Mouse (Mus musculus) stomach, embryonic 16.5 days (tissue): ENCODE results near the gene Rnf11. TPM values are rescaled to one million over a fixed set of nuclear protein-coding genes. Genes with fewer than 3 reads are reported as not detected.

ENCODE experiments used
- ATAC-seq: fragments of 200-750 bp; cut with Nextera tagmentation; 2 replicates; pipeline ENCODE4 v1.8.0; 2017; ENCODE audit warnings: moderate number of reproducible peaks, moderate TSS enrichment; ENCODE audit not compliant: insufficient read depth, low FRiP score
- H3K27ac ChIP-seq: fragments of 300-500 bp; sonication (generic); 2 replicates; pipeline ENCODE4 v1.5.1; 2014; ENCODE audit warnings: low read length
- H3K27me3 ChIP-seq: fragments of 300-500 bp; sonication (generic); 2 replicates; pipeline ENCODE4 v1.6.1; 2014; ENCODE audit warnings: low read length, control low read depth, mixed read lengths; ENCODE audit not compliant: control insufficient read depth, insufficient read depth
- H3K36me3 ChIP-seq: fragments of 300-500 bp; sonication (generic); 2 replicates; pipeline ENCODE4 v1.6.1; 2014; ENCODE audit warnings: low read length; ENCODE audit not compliant: control insufficient read depth, insufficient read depth
- H3K4me1 ChIP-seq: fragments of 300-500 bp; sonication (generic); 2 replicates; pipeline ENCODE4 v1.6.1; 2014; ENCODE audit warnings: low read length, control low read depth, mixed read lengths; ENCODE audit not compliant: control insufficient read depth, insufficient read depth
- H3K4me2 ChIP-seq: fragments of 300-500 bp; sonication (generic); 2 replicates; pipeline ENCODE4 v1.6.1; 2014; ENCODE audit warnings: low read depth, low read length, mixed read lengths
- H3K4me3 ChIP-seq: fragments of 300-500 bp; sonication (generic); replicated peaks from 2 replicates; pipeline ENCODE4 v1.5.1; 2014; ENCODE audit warnings: mild to moderate bottlenecking, low read length
- H3K9ac ChIP-seq: fragments of 300-500 bp; sonication (generic); 2 replicates; pipeline ENCODE4 v1.6.1; 2014; ENCODE audit warnings: low read length
- H3K9me3 ChIP-seq: fragments of 300-500 bp; sonication (generic); replicated peaks from 2 replicates; pipeline ENCODE4 v1.6.1; 2016; ENCODE audit warnings: low read length, control low read depth; ENCODE audit not compliant: control insufficient read depth
- WGBS: fragments of 180-500 bp; shearing (Covaris S2); extraction: QIAGEN DNeasy Blood & Tissue Kit; methylation state at CpG from one replicate; pipeline ENCODE4 v1.1.7; 2014; 5-methylcytosine and 5-hydroxymethylcytosine counted together
- polyA plus RNA-seq: library from polyadenylated mRNA; unstranded; fragments of >200 nt; fragmentation: Nextera tagmentation; extraction: Ambion mirVana; gene quantifications from 2 replicates; pipeline ENCODE4 v1.2.1, GENCODE M21; 2015

Rnf11 gene
- polyA plus RNA-seq: 23.4 and 23.6 TPM in 2 replicates

DNA sequence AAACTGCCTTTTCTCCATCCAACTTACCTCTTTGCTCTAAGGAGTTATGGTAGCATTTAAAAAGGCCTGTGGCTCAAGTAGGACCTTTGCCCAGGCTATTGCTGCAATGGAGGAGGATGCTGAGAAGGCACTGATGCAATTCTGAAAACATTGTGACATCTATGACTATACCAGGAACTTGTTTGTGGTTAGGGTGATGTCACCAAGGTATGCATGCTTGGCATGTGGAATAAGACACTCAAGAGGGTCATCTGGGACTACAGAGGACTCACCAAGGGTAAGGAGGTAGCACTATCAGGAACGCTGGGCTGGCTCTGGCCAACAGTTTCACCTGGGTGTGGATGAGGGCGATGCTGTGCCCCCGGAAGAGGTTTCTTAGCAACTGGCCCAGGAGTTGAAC, at the start of gene Rnf11:
Gene Rnf11, minus strand, starts transcription at position 108 of the 400 bp plus-strand sequence.
- ATAC-seq: no peak
- no peaks in the 10 kb centered on the region for H3K36me3 ChIP-seq
- H3K4me2 ChIP-seq: no peak within 1 kb of the TSS
- H3K4me1 ChIP-seq: no peaks in the 10 kb centered on the region
- H3K9me3 ChIP-seq: no peaks in the 10 kb centered on the region
- no peak within 1 kb of the TSS for H3K9ac ChIP-seq
- H3K27ac ChIP-seq: no peak within 1 kb of the TSS
- H3K4me3 ChIP-seq: no peak within 1 kb of the TSS
- 72% methylated on average over 3 of the region's 3 CpGs for WGBS
- no peaks in the 10 kb centered on the region for H3K27me3 ChIP-seq

GRCm38 (mm10) chr4:109531111-109531510, 46.6 kb upstream of the Rnf11 start, which contains the start of gene 4930522H14Rik:
TSS of gene 4930522H14Rik (minus strand) at chr4:109531297.
- no peaks in the 10 kb centered on the region for H3K36me3 ChIP-seq
- H3K9me3 ChIP-seq: no peaks in the 10 kb centered on the region
- no peaks in the 10 kb centered on the region for H3K27me3 ChIP-seq
- no peak within 1 kb of the TSS for H3K9ac ChIP-seq
- H3K27ac ChIP-seq: no peak within 1 kb of the TSS
- no peak for ATAC-seq
- H3K4me3 ChIP-seq: no peak within 1 kb of the TSS
- H3K4me1 ChIP-seq: no peaks in the 10 kb centered on the region
- H3K4me2 ChIP-seq: no peak within 1 kb of the TSS
- 96% methylated on average over 2 of the region's 2 CpGs for WGBS

DNA sequence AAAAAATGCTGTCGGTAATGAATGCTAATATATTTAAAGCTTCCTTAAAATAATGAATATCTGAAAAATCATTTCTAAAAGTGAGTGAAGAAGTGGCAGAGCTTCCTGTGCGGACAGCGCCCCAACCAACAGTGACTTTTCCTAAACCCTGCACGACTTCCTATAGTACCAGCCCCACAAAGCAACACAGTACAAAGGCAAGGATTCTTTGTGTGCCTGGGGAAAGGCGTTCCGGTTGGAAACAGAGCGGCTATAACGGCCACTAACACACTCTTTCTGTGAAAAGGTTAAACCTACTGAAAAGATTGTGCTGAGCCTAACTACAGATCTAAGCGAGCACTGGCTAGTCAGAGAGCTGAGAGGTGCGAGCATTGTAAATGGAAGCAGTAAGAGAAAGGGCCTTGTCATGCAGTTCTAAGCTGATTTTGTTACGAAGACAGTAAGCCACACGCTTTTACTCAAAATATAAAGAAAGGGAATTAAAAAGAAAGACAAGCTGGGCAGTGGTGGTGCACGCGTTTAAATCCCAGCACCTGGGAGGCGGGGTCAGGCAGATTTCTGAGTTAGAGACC, 45.8 kb upstream of the Rnf11 start:
- no peak overlapping the region for H3K9ac ChIP-seq
- H3K9me3 ChIP-seq: no peaks in the 10 kb centered on the region
- H3K36me3 ChIP-seq: no peaks in the 10 kb centered on the region
- WGBS: 74% methylated on average over 15 of the region's 15 CpGs
- H3K27ac ChIP-seq: no peak overlapping the region
- ATAC-seq: no peak
- H3K4me3 ChIP-seq: no peak overlapping the region
- H3K4me1 ChIP-seq: no peaks in the 10 kb centered on the region
- no peak overlapping the region for H3K4me2 ChIP-seq
- no peaks in the 10 kb centered on the region for H3K27me3 ChIP-seq

DNA sequence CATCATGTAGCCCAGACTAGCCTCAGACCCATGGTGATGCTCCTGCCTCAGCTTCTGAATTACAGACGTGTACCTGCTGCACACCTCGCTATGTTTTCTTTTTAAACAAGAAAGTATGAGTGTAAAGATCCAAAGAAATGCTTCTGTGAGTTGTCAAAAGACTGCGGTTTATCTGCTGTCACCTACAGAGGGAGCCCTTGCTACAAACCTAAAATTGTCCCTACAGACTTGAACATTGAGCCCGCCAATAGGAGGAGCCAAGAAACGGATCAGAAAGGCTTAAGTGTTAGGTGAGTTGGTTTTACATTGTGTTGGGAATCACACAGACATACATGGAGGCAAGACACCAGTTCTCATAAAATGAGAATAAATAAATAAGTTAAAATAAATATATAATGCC, 20.4 kb upstream of the Rnf11 start:
- no peak overlapping the region for H3K9ac ChIP-seq
- no peaks in the 10 kb centered on the region for H3K9me3 ChIP-seq
- no peak overlapping the region for H3K4me2 ChIP-seq
- WGBS: 2% methylated on average over 5 of the region's 5 CpGs
- H3K4me1 ChIP-seq: no peaks in the 10 kb centered on the region
- H3K27ac ChIP-seq: no peak overlapping the region
- H3K4me3 ChIP-seq: no peak overlapping the region
- ATAC-seq: no peak
- no peaks in the 10 kb centered on the region for H3K27me3 ChIP-seq
- no peaks in the 10 kb centered on the region for H3K36me3 ChIP-seq

- Histone ChIP-seq H3K36me3 (no peaks in the 10 kb centered on the region), H3K27me3 (no peaks in the 10 kb centered on the region)
- 55% methylated on average over 11 of the region's 11 CpGs for WGBS
Measured at GRCm38 (mm10) chr4:109498476-109498875, 13.9 kb upstream of the Rnf11 start.

GRCm38 (mm10) chr4:109493581-109493980, 9.1 kb upstream of the Rnf11 start:
- Histone ChIP-seq H3K9me3 (no peaks in the 10 kb centered on the region), H3K4me3 (no peak overlapping the region), H3K4me1 (no peaks in the 10 kb centered on the region), H3K36me3 (no peaks in the 10 kb centered on the region), H3K27me3 (no peaks in the 10 kb centered on the region), H3K27ac (no peak overlapping the region), H3K9ac (no peak overlapping the region), H3K4me2 (no peak overlapping the region)
- ATAC-seq: no peak

More at GRCm38 (mm10) chr4:109498476-109498875, 13.9 kb upstream of the Rnf11 start:
- no peak overlapping the region for H3K4me2 ChIP-seq
- ATAC-seq: no peak
- H3K9me3 ChIP-seq: no peaks in the 10 kb centered on the region
- no peak overlapping the region for H3K27ac ChIP-seq
- H3K9ac ChIP-seq: no peak overlapping the region
- no peaks in the 10 kb centered on the region for H3K4me1 ChIP-seq
- no peak overlapping the region for H3K4me3 ChIP-seq

DNA sequence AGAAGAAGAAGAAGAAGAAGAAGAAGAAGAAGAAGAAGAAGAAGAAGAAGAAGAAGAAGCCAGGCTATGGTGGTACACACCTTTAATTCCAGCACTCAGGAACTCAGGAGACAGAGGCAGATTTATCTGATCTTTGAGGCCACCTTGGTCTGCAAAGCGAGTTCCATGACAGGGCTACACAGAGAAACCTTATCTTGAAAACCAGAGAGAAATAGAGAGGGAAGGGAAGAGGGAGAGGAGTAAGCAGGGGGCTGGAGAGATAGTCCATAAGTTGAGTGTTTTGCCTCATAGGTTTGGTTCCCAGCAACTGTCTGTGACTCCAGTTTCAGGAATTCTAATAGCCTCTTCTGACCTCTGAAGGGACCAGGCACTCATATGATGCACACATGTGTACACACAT, 4.3 kb upstream of the Rnf11 start:
- 66% methylated on average over 1 of the region's 1 CpGs for WGBS
- H3K27ac ChIP-seq: no peak overlapping the region
- ATAC-seq: no peak

GRCm38 (mm10) chr4:109482701-109483100, 1.8 kb downstream of the Rnf11 start:
- ATAC-seq: no peak
- WGBS: 83% methylated on average over 1 of the region's 1 CpGs

More for the DNA sequence above, 4.3 kb upstream of the Rnf11 start:
- no peaks in the 10 kb centered on the region for H3K36me3 ChIP-seq
- no peak overlapping the region for H3K4me2 ChIP-seq
- H3K4me3 ChIP-seq: no peak overlapping the region
- no peaks in the 10 kb centered on the region for H3K27me3 ChIP-seq
- H3K4me1 ChIP-seq: no peaks in the 10 kb centered on the region
- no peaks in the 10 kb centered on the region for H3K9me3 ChIP-seq
- H3K9ac ChIP-seq: no peak overlapping the region

DNA sequence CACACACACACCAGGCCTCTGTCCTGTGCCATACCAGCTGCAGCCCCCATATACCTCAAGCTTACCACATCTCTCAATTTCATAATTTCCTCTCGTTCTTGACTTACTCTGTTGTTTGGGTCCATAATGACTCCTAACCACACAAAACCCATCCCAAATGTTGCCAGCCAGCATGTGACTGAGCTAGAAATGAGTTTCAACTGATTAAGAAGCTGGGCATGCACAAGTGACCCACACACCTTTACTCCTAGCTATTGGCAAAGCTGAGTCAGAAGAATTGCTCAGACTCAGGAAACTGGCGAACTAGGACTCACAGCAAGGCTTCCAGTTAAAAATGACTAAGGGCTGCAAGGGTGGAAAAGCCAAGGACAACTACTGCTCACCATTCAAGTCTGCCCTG, 3.1 kb downstream of the Rnf11 start:
- Histone ChIP-seq H3K27me3 (no peaks in the 10 kb centered on the region), H3K9ac (no peak overlapping the region), H3K4me3 (no peak overlapping the region), H3K4me1 (no peaks in the 10 kb centered on the region), H3K9me3 (no peaks in the 10 kb centered on the region), H3K4me2 (no peak overlapping the region), H3K36me3 (no peaks in the 10 kb centered on the region), H3K27ac (no peak overlapping the region)
- ATAC-seq: no peak
- WGBS: 69% methylated on average over 2 of the region's 2 CpGs

More at GRCm38 (mm10) chr4:109482701-109483100, 1.8 kb downstream of the Rnf11 start:
- H3K9me3 ChIP-seq: no peaks in the 10 kb centered on the region
- H3K27ac ChIP-seq: no peak overlapping the region
- no peak overlapping the region for H3K4me3 ChIP-seq
- no peak overlapping the region for H3K9ac ChIP-seq
- H3K36me3 ChIP-seq: no peaks in the 10 kb centered on the region
- H3K4me1 ChIP-seq: no peaks in the 10 kb centered on the region
- H3K4me2 ChIP-seq: no peak overlapping the region
- no peaks in the 10 kb centered on the region for H3K27me3 ChIP-seq
